Mouse (Mus musculus) left cerebral cortex, adult 2 months (tissue): ENCODE data around the gene Olfr187. TPM values are rescaled to one million over a fixed set of nuclear protein-coding genes. Genes with fewer than 3 reads are reported as not detected.

Source experiments
- DNase-seq, 2 experiments: peaks; one replicate each; pipeline ENCODE4 v3.0.0; 2021 to 2022; ENCODE audit warnings: low spot score in 2 of 2, mixed read lengths in 1 of 2; ENCODE audit errors: extremely low spot score in 1 of 2
- H3K27ac ChIP-seq: fragments of 200-600 bp; 2 replicates; pipeline ENCODE4 v1.8.1; 2022
- H3K4me3 ChIP-seq: fragments of 200-600 bp; 2 replicates; pipeline ENCODE4 v1.8.1; 2022
- CTCF ChIP-seq: fragments of 200-600 bp; IDR thresholded peaks from 2 replicates; pipeline ENCODE4 v1.8.1; 2022; ENCODE audit warnings: antibody characterized with exemption, mild to moderate bottlenecking, moderate library complexity
- intact Hi-C: fragments of 180-260 bp; cut with DNase I; formaldehyde crosslinking; loops from one replicate; pipeline ENCODE4 v1.15.1; 2025
- total RNA-seq, 2 experiments: library from RNA; stranded (reverse); gene quantifications; 2 replicates each; pipeline ENCODE4 v1.2.3; 2021

Olfr187 gene
- total RNA-seq, 2 experiments from 2014 or later, result not detected

- intact Hi-C loops, result no loop called here
- no peak within 1 kb of the TSS for H3K27ac ChIP-seq
- H3K4me3 ChIP-seq, result no peak within 1 kb of the TSS
- no peak for TF ChIP-seq CTCF
- DNase-seq, result no peak
These were observed 44.5 kb downstream of the Olfr187 start, which contains the start of gene Olfr183 for GRCm38 (mm10) chr16:58995057-58995456. Gene Olfr183 (plus strand): TSS chr16:58995357.

Other genes with a start within 250 kb of the Olfr187 start
- not detected for gene Olfr173, start 239.5 kb downstream of the Olfr187 start, total RNA-seq
- not detected for gene Olfr175-ps1, start 213.0 kb downstream of the Olfr187 start, total RNA-seq
- not detected for gene Olfr177, start 165.0 kb downstream of the Olfr187 start, total RNA-seq
- gene Olfr178, start 147.7 kb downstream of the Olfr187 start, total RNA-seq, result not detected
- not detected for gene Olfr181, start 111.0 kb downstream of the Olfr187 start, total RNA-seq
- gene Olfr180, start 110.4 kb downstream of the Olfr187 start, total RNA-seq, result not detected
- not detected for gene Olfr183, start 44.4 kb downstream of the Olfr187 start, total RNA-seq
- gene Olfr186, start 9.5 kb downstream of the Olfr187 start, total RNA-seq, result not detected
- not detected for gene Olfr190, start 38.2 kb upstream of the Olfr187 start, total RNA-seq
- gene Olfr191, start 50.1 kb upstream of the Olfr187 start, total RNA-seq, result not detected
- not detected for gene Olfr193, start 72.1 kb upstream of the Olfr187 start, total RNA-seq
- not detected for gene Olfr194, start 81.3 kb upstream of the Olfr187 start, total RNA-seq
- gene Olfr195, start 107.3 kb upstream of the Olfr187 start, total RNA-seq, result not detected
- gene Olfr196, start 130.7 kb upstream of the Olfr187 start, total RNA-seq, result not detected
- gene Olfr198, start 163.8 kb upstream of the Olfr187 start, total RNA-seq, result not detected
- gene Olfr199, start 180.0 kb upstream of the Olfr187 start, total RNA-seq, result not detected
- gene Olfr201, start 232.9 kb upstream of the Olfr187 start, total RNA-seq, result not detected
- gene Olfr202, start 247.0 kb upstream of the Olfr187 start, total RNA-seq, result not detected